ENCODE assay signal across 18 mouse cellular contexts in genomic region chr9:44982531-44982930, GRCm38 (mm10). TPM values are rescaled to one million over a fixed set of nuclear protein-coding genes. Genes with fewer than 3 reads are reported as not detected.
"Had no signal": no experiment of that assay in that cellular context is flagged by ENCODE, and none has a peak within 500 bp of the region (broad histone marks: within the 10 kb centered on the region; RNA-seq: fewer than 3 reads in every experiment).

No protein-coding gene starts in this region.

- H3K9me3 ChIP-seq: limb, embryonic 12.5 days; liver, embryonic 13.5 days; lung, embryonic 15.5 days; neural tube, embryonic 12.5 days had no signal

- H3K27ac ChIP-seq: kidney, postnatal 0 days; limb, embryonic 12.5 days; liver, embryonic 13.5 days; lung, embryonic 15.5 days; neural tube, embryonic 12.5 days; stomach, postnatal 0 days had no signal

- DNase-seq: kidney, adult 9 months; kidney, postnatal 36 days; layer of hippocampus, adult 9-11 months; liver; liver, embryonic 13.5 days; liver, postnatal 0 days; lung, postnatal 14 days; midbrain, embryonic 14.5 days; right cerebral cortex, postnatal 4 days had no signal

- ATAC-seq: intestine, embryonic 16.5 days; liver, postnatal 0 days had no signal

- H3K36me3 ChIP-seq: limb, embryonic 12.5 days; liver, embryonic 13.5 days; lung, embryonic 15.5 days; neural tube, embryonic 12.5 days had no signal

- H3K27me3 ChIP-seq: liver, embryonic 13.5 days; lung, embryonic 15.5 days; neural tube, embryonic 12.5 days had no signal

- H3K9ac ChIP-seq: limb, embryonic 12.5 days; liver, embryonic 13.5 days; liver, postnatal 0 days; lung, embryonic 15.5 days; neural tube, embryonic 12.5 days had no signal

- H3K4me3 ChIP-seq: limb, embryonic 12.5 days; liver, embryonic 13.5 days; lung, embryonic 15.5 days; myocyte; neural tube, embryonic 12.5 days had no signal

- H3K4me1 ChIP-seq: lung, embryonic 15.5 days; neural tube, embryonic 12.5 days had no signal

- H3K4me2 ChIP-seq: limb, embryonic 12.5 days; liver, embryonic 13.5 days; lung, embryonic 15.5 days; neural tube, embryonic 12.5 days had no signal

RNA-seq across cellular contexts. Expression of gene Cd3d, which starts 0.9 kb away (rescaled TPM):
- total RNA-seq: layer of hippocampus, adult 18-20 months; left cerebral cortex, postnatal 36 days had no signal
- polyA plus RNA-seq: intestine, embryonic 16.5 days; limb, embryonic 12.5 days; liver, embryonic 13.5 days; midbrain, embryonic 14.5 days; myocyte; neural tube, embryonic 12.5 days had no signal

RNA-seq across cellular contexts. Expression of gene Cd3g, which starts 2.3 kb away (rescaled TPM):
- total RNA-seq: layer of hippocampus, adult 18-20 months; left cerebral cortex, postnatal 36 days had no signal
- polyA plus RNA-seq: kidney, postnatal 0 days; midbrain, embryonic 14.5 days had no signal

RNA-seq across cellular contexts. Expression of gene Cd3e, which starts 26.9 kb away (rescaled TPM):
- total RNA-seq: layer of hippocampus, adult 18-20 months; left cerebral cortex, postnatal 36 days had no signal
- polyA plus RNA-seq: liver, embryonic 13.5 days; liver, postnatal 0 days; midbrain, embryonic 14.5 days; myocyte; neural tube, embryonic 12.5 days; stomach, postnatal 0 days had no signal

RNA-seq across cellular contexts. Expression of gene Mpzl2, which starts 57.1 kb away (rescaled TPM):
- polyA plus RNA-seq: myocyte had no signal
